Mouse (Mus musculus) c-Kit-positive CD71-positive TER-119-negative erythroid progenitor cells, embryonic 14.5 days (primary cell): ENCODE data around the gene Sik3.

Experiments used
- DNase-seq: peaks from one replicate; pipeline ENCODE4 v3.0.0-alpha.2; 2013; ENCODE audit warnings: low read depth

The Sik3 gene

GRCm38 (mm10) chr9:46015831-46016230, 3.2 kb downstream of the Sik3 start:
- DNase-seq, result no peak

- no peak for DNase-seq
Observed at GRCm38 (mm10) chr9:46016417-46016816, 3.8 kb downstream of the Sik3 start.

GRCm38 (mm10) chr9:46018316-46018715, 5.7 kb downstream of the Sik3 start:
- no peak for DNase-seq

GRCm38 (mm10) chr9:46019975-46020374, 7.4 kb downstream of the Sik3 start:
- DNase-seq, result no peak

GRCm38 (mm10) chr9:46023591-46023990, 11.0 kb downstream of the Sik3 start:
- DNase-seq, result no peak

- DNase-seq, result no peak
Observed at GRCm38 (mm10) chr9:46026058-46026849, 13.6 kb downstream of the Sik3 start.

- no peak for DNase-seq
Observed at GRCm38 (mm10) chr9:46027994-46028393, 15.4 kb downstream of the Sik3 start.

GRCm38 (mm10) chr9:46029534-46029933, 16.9 kb downstream of the Sik3 start:
- DNase-seq, result no peak

- DNase-seq, result no peak
Observed at GRCm38 (mm10) chr9:46030184-46030583, 17.6 kb downstream of the Sik3 start.

- DNase-seq, result no peak
Observed at GRCm38 (mm10) chr9:46030968-46031367, 18.3 kb downstream of the Sik3 start.

- DNase-seq, result no peak
Observed at GRCm38 (mm10) chr9:46032190-46032589, 19.6 kb downstream of the Sik3 start.

GRCm38 (mm10) chr9:46033058-46033457, 20.4 kb downstream of the Sik3 start:
- no peak for DNase-seq

- DNase-seq, result no peak
Observed at GRCm38 (mm10) chr9:46033862-46034261, 21.2 kb downstream of the Sik3 start.

- DNase-seq, result no peak
Observed at GRCm38 (mm10) chr9:46035290-46035871, 22.8 kb downstream of the Sik3 start.

GRCm38 (mm10) chr9:46036881-46037280, 24.3 kb downstream of the Sik3 start:
- DNase-seq, result no peak

GRCm38 (mm10) chr9:46038786-46039185, 26.2 kb downstream of the Sik3 start:
- no peak for DNase-seq

GRCm38 (mm10) chr9:46041186-46041585, 28.6 kb downstream of the Sik3 start:
- DNase-seq, result no peak

GRCm38 (mm10) chr9:46042387-46042786, 29.8 kb downstream of the Sik3 start:
- DNase-seq, result no peak

GRCm38 (mm10) chr9:46043626-46044025, 31.0 kb downstream of the Sik3 start:
- DNase-seq, result no peak

GRCm38 (mm10) chr9:46046724-46047517, 34.3 kb downstream of the Sik3 start:
- no peak for DNase-seq

GRCm38 (mm10) chr9:46049525-46049924, 36.9 kb downstream of the Sik3 start:
- no peak for DNase-seq

GRCm38 (mm10) chr9:46050203-46050602, 37.6 kb downstream of the Sik3 start:
- DNase-seq, result no peak
